Mouse (Mus musculus) ES-E14 (cell line): ENCODE data around the gene N4bp1. TPM values are rescaled to one million over a fixed set of nuclear protein-coding genes. Genes with fewer than 3 reads are reported as not detected.
A peak's percentile ranks its signal among the peaks of the same experiment; 100 is the strongest.

Source experiments
- DNase-seq: peaks from one replicate; pipeline ENCODE4 v3.0.0-alpha.2; 2013; ENCODE audit warnings: low read depth, low spot score
- H3K27ac ChIP-seq: 2 replicates; pipeline ENCODE4 v1.5.1; 2012; ENCODE audit warnings: low read depth, mild to moderate bottlenecking, low read length, moderate library complexity, mixed read lengths; ENCODE audit not compliant: poor library complexity, insufficient read depth, severe bottlenecking
- H3K36me3 ChIP-seq: 2 replicates; pipeline ENCODE4 v1.6.1; 2012; ENCODE audit warnings: mild to moderate bottlenecking, low read length, moderate library complexity, mixed read lengths; ENCODE audit not compliant: control insufficient read depth, poor library complexity, insufficient read depth, severe bottlenecking
- H3K4me1 ChIP-seq, 2 experiments: fragments of 150-350 bp in 1 of 2; sonication (generic) in 1 of 2; 2 replicates each; pipeline ENCODE4 v1.6.1; 2012; ENCODE audit warnings: low read length in 2 of 2, mild to moderate bottlenecking in 1 of 2, mixed read lengths in 1 of 2; ENCODE audit not compliant: control insufficient read depth in 2 of 2, insufficient read depth in 2 of 2, poor library complexity in 1 of 2
- H3K4me3 ChIP-seq, 2 experiments: fragments of 150-350 bp in 1 of 2; sonication (generic) in 1 of 2; 2 replicates each; pipeline ENCODE4 v1.5.1; 2012; ENCODE audit warnings: low read length in 2 of 2, low read depth in 1 of 2, mild to moderate bottlenecking in 1 of 2, mixed read lengths in 1 of 2; ENCODE audit not compliant: insufficient read depth in 1 of 2, poor library complexity in 1 of 2, severe bottlenecking in 1 of 2
- H3K9ac ChIP-seq: 2 replicates; pipeline ENCODE4 v1.6.1; 2012; ENCODE audit warnings: low read depth, mild to moderate bottlenecking, low read length, mixed read lengths; ENCODE audit not compliant: poor library complexity, insufficient read depth, severe bottlenecking
- H3K9me3 ChIP-seq: fragments of 150-350 bp; sonication (generic); 2 replicates; pipeline ENCODE4 v1.6.1; 2012; ENCODE audit warnings: low read depth, mild to moderate bottlenecking, low read length; ENCODE audit not compliant: control insufficient read depth, insufficient read depth
- CHD2 ChIP-seq: IDR thresholded peaks from 2 replicates; pipeline ENCODE4 v1.6.1; 2014; ENCODE audit warnings: mild to moderate bottlenecking, low read depth, low read length, inconsistent platforms
- HCFC1 ChIP-seq: IDR thresholded peaks from 2 replicates; pipeline ENCODE4 v1.6.1; 2012; ENCODE audit warnings: low read length, inconsistent platforms, borderline replicate concordance; ENCODE audit not compliant: insufficient read depth
- MAFK ChIP-seq: IDR thresholded peaks from 2 replicates; pipeline ENCODE4 v1.6.1; 2014; ENCODE audit warnings: mild to moderate bottlenecking, low read depth, low read length, inconsistent platforms; ENCODE audit not compliant: insufficient read depth
- ZC3H11A ChIP-seq: IDR thresholded peaks from 2 replicates; pipeline ENCODE4 v1.6.1; 2012; ENCODE audit warnings: low read depth, mild to moderate bottlenecking, inconsistent platforms, low read length, borderline replicate concordance
- ZNF384 ChIP-seq: IDR thresholded peaks from 2 replicates; pipeline ENCODE4 v1.6.1; 2012; ENCODE audit warnings: low read depth, low read length, inconsistent platforms
- in situ Hi-C, 2 experiments: fragments of 600-800 bp; cut with MboI; formaldehyde crosslinking; loops; one replicate each; pipeline ENCODE4 v1.15.1; 2025; ENCODE audit warnings: low sequenced_read_pairs in 2 of 2, inconsistent platforms in 1 of 2; ENCODE audit not compliant: unreplicated experiment in 2 of 2
- total RNA-seq: library from RNA; depleted of rRNA; stranded (reverse); fragments of 300-350 nt; gene quantifications from 2 replicates; pipeline ENCODE4 v1.2.3, GENCODE M21; 2012

N4bp1 gene
- total RNA-seq, 1 experiment, result 40.2 TPM

- peak overlapping the region; percentile 27; the same call in 1 of the 2 replicates for H3K9ac ChIP-seq
- DNase-seq, result no peak
- H3K4me3 ChIP-seq, result peak overlapping the region; percentile 24 to 95; a peak in 3 of 4 replicates
- H3K9me3 ChIP-seq, result no peaks in the 10 kb centered on the region
- in situ Hi-C loops, result no loop called here
- TF ChIP-seq ZNF384 (no peak), ZC3H11A (no peak), MAFK (no peak), HCFC1 (no peak), CHD2 (no peak)
- H3K36me3 ChIP-seq, result peaks cover 14% of the 10 kb centered on the region
- H3K4me1 ChIP-seq, result peaks cover 5 to 11% of the 10 kb centered on the region in 2 experiments
- peak overlapping the region; percentile 22; the same call in 1 of the 2 replicates for H3K27ac ChIP-seq
These were observed 3.1 kb downstream of the N4bp1 start for GRCm38 (mm10) chr8:86881951-86882350.

GRCm38 (mm10) chr8:86881068-86881609 lies 3.9 kb downstream of the N4bp1 start:
- Histone ChIP-seq H3K9ac (no peak overlapping the region), H3K4me1 (peaks cover 5 to 11% of the 10 kb centered on the region in 2 experiments), H3K9me3 (no peaks in the 10 kb centered on the region), H3K36me3 (peaks cover 14% of the 10 kb centered on the region), H3K27ac (no peak overlapping the region), H3K4me3 (peak overlapping the region in 1 of 2 experiments; percentile 24; a peak in 1 of 4 replicates)
- no peak for DNase-seq
- in situ Hi-C loops, result no loop called here
- TF ChIP-seq HCFC1 (no peak), ZNF384 (no peak), CHD2 (no peak), MAFK (no peak), ZC3H11A (no peak)

DNA sequence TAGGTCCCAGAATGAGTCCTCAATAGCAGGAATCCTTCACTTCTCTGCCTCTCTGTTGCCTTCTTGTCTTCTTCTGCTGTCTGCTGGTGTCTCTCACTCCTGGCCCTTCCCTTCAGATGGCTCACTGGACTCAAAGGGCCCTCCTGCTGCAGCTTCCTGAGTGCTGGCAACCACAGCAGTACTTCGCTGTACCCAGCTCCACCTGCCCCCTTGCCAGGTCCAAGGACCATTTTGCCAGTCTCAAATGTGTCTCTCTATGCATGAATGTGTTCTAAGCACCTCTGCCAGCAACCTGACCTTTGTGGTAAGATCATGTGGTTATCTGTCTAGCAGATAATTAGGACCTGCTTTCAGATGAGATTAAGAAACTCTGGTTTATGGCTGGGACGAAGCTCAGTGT lies 8.2 kb downstream of the N4bp1 start:
- H3K4me3 ChIP-seq, result no peak overlapping the region
- H3K9me3 ChIP-seq, result no peaks in the 10 kb centered on the region
- no peak overlapping the region for H3K27ac ChIP-seq
- DNase-seq, result no peak
- TF ChIP-seq CHD2, result no peak
- TF ChIP-seq HCFC1, result no peak
- TF ChIP-seq ZC3H11A, result no peak
- no peak for TF ChIP-seq ZNF384
- TF ChIP-seq MAFK, result no peak
- in situ Hi-C loops, result no loop called here
- H3K4me1 ChIP-seq, result peaks cover 11 to 24% of the 10 kb centered on the region in 2 experiments
- peaks cover 14% of the 10 kb centered on the region for H3K36me3 ChIP-seq
- no peak overlapping the region for H3K9ac ChIP-seq

DNA sequence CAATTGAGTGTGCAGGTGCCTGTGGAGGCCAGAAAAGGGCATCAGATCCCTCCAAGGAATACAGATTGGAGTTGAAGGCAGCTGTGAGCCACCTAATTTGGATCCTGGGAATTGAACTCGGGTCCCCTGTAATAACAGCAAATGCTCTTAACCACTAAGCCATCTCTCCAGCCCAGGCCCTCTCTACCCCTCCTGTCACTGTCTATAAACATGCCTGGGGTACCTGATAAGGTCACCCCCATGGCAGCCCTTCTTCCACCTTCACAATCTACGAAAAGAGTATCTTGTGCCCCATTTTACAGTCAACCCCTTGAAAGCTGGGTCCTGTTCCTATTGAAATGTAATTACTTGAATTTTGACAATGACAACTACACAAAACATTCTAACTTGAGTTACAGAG lies 11.0 kb downstream of the N4bp1 start:
- Histone ChIP-seq H3K4me1 (peaks cover 17 to 18% of the 10 kb centered on the region in 2 experiments), H3K4me3 (no peak overlapping the region), H3K9ac (no peak overlapping the region), H3K36me3 (peaks cover 2% of the 10 kb centered on the region; the same call in 1 of the 2 replicates), H3K27ac (no peak overlapping the region), H3K9me3 (no peaks in the 10 kb centered on the region)
- DNase-seq, result no peak
- no peak for TF ChIP-seq ZNF384
- no peak for TF ChIP-seq ZC3H11A
- no peak for TF ChIP-seq CHD2
- no peak for TF ChIP-seq HCFC1
- in situ Hi-C loops, result no loop called here

- no peak for DNase-seq
These were observed 11.9 kb downstream of the N4bp1 start for GRCm38 (mm10) chr8:86873151-86873550.

More at GRCm38 (mm10) chr8:86873151-86873550, 11.9 kb downstream of the N4bp1 start:
- Histone ChIP-seq H3K9me3 (no peaks in the 10 kb centered on the region), H3K27ac (no peak overlapping the region), H3K9ac (no peak overlapping the region), H3K4me3 (no peak overlapping the region), H3K4me1 (peaks cover 17 to 18% of the 10 kb centered on the region in 2 experiments), H3K36me3 (no peaks in the 10 kb centered on the region; the same call in 1 of the 2 replicates)
- in situ Hi-C loops, result no loop called here
- TF ChIP-seq ZC3H11A (no peak), MAFK (no peak)
